In the genomic region with DNA sequence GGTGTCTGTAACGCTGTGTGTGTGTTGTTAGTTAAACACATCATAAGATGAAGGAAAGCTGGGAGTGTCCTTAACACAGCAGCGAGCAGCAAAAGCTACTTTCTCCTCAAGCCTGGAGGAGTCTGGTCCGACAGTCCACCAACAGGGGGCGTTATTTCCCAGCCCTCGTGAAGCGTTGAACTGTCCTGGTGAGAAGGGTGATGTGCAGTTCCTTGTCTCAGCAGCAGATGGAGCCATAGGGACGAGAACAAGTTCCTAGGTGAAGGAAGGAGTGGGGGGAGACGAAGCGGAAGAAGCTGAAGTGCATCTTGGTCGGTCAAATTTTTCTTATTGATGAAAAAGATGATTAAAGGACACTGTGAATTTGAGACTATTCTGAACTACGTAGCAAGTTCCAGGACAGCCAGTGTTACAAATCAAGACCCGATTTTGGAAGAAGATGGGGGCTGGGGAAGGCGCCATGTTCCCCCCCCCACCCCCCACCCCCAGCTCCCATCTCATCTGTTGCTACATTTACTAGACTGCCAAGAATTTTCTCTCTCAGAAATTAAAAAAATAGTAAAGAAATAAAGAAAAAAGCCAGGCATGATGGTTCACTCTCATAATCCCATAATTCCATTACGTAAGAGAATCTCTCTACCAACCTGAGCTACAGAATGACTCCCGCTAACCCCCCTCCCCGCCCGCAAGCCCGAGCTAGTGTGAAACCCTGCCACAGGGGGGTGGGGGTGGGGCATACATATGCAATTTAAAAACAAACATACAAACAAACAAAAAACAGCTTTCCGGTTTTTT, we compare ENCODE assay signal across 8 mouse cellular contexts. TPM values are rescaled to one million over a fixed set of nuclear protein-coding genes. Genes with fewer than 3 reads are reported as not detected.
DNase-seq lines count a peak whose midpoint lies in the region; ATAC-seq and TF ChIP-seq lines count a peak whose summit lies in the region.

No protein-coding gene starts in this region.

- peak overlapping the region; percentile 58; the same call in 1 of the 2 replicates for H3K9ac ChIP-seq in CH12.LX (ENCODE audit: insufficient read depth, low read depth)
- peak overlapping the region; percentile 48; the same call in 1 of the 2 replicates for H3K9ac ChIP-seq in forebrain, embryonic 11.5 days (ENCODE audit: low read length)
- peak overlapping the region; percentile 42; the same call in 1 of the 2 replicates for H3K9ac ChIP-seq in heart, embryonic 15.5 days
- H3K9ac ChIP-seq in liver, embryonic 12.5 days: no peak overlapping the region
- H3K9ac ChIP-seq in stomach, embryonic 14.5 days (replicated peaks; ENCODE audit: low read depth, low read length): no peak overlapping the region

- peak; percentile 91 for ATAC-seq in forebrain, embryonic 11.5 days (replicated peaks; ENCODE audit: low FRiP score)
- peak; percentile 48 for ATAC-seq in heart, embryonic 15.5 days (replicated peaks; ENCODE audit: insufficient number of reproducible peaks, insufficient read depth, low FRiP score, low read depth)
- ATAC-seq in liver, embryonic 12.5 days: peak; percentile 77
- ATAC-seq in stomach, embryonic 14.5 days (ENCODE audit: insufficient number of reproducible peaks, insufficient read depth, low FRiP score, low read depth): peak; percentile 78; the same call in 1 of the 2 replicates

- WGBS in forebrain, embryonic 11.5 days: 7% methylated on average over 19 of the region's 19 CpGs
- WGBS in heart, embryonic 15.5 days: 7% methylated on average over 19 of the region's 19 CpGs
- WGBS in liver, embryonic 12.5 days (ENCODE audit: insufficient replicate concordance): 10% methylated on average over 19 of the region's 19 CpGs
- 5% methylated on average over 19 of the region's 19 CpGs for WGBS in stomach, embryonic 14.5 days

- TF ChIP-seq CTCF in CH12.LX (conservative IDR thresholded peaks at IDR 0.05 in 1 of 2, IDR thresholded peaks at IDR 0.05 in 1 of 2; ENCODE audit: low read depth in 2 of 2, low read length in 2 of 2): peak; percentile 99 to 100

- TF ChIP-seq EP300 in CH12.LX (IDR thresholded peaks at IDR 0.05; ENCODE audit: low read length): 0 out of 2 replicates have a peak, but pooled peaks have one; percentile 17

- TF ChIP-seq POLR2A in CH12.LX (IDR thresholded peaks at IDR 0.05; ENCODE audit: low read depth, low read length): peak; percentile 42; the same call in 1 of the 2 replicates

- DNase-seq in CH12.LX (ENCODE audit: extremely low read depth): peak; percentile 98
- DNase-seq in c-Kit-positive CD71-positive TER-119-negative erythroid progenitor cells, embryonic 14.5 days (ENCODE audit: low read depth): peak; percentile 88
- DNase-seq in forebrain, embryonic 11.5 days (ENCODE audit: low spot score): peak; percentile 98
- peak; percentile 93 for DNase-seq in kidney, postnatal 14 days
- DNase-seq in natural killer cell, adult 2 months (ENCODE audit: low spot score in 2 of 2): peak; percentile 80 to 89

- no peaks in the 10 kb centered on the region for H3K27me3 ChIP-seq in CH12.LX (replicated peaks)
- H3K27me3 ChIP-seq in forebrain, embryonic 11.5 days (ENCODE audit: control insufficient read depth, insufficient read depth, low read length): no peaks in the 10 kb centered on the region; the same call in 1 of the 2 replicates
- H3K27me3 ChIP-seq in heart, embryonic 15.5 days: no peaks in the 10 kb centered on the region
- 0 out of 2 replicates have a peak, but pooled peaks cover 14% of the 10 kb centered on the region for H3K27me3 ChIP-seq in liver, embryonic 12.5 days (replicated peaks)
- H3K27me3 ChIP-seq in stomach, embryonic 14.5 days (ENCODE audit: control insufficient read depth, insufficient read depth, low read length): no peaks in the 10 kb centered on the region

- H3K9me3 ChIP-seq in CH12.LX (replicated peaks; ENCODE audit: low read length): no peaks in the 10 kb centered on the region
- no peaks in the 10 kb centered on the region for H3K9me3 ChIP-seq in forebrain, embryonic 11.5 days (ENCODE audit: control insufficient read depth, low read length)
- H3K9me3 ChIP-seq in heart, embryonic 15.5 days (replicated peaks): no peaks in the 10 kb centered on the region
- H3K9me3 ChIP-seq in liver, embryonic 12.5 days (replicated peaks): no peaks in the 10 kb centered on the region
- no peaks in the 10 kb centered on the region for H3K9me3 ChIP-seq in stomach, embryonic 14.5 days (ENCODE audit: control insufficient read depth, low read depth, low read length)

- H3K4me2 ChIP-seq in CH12.LX (ENCODE audit: insufficient read depth, low read depth, poor library complexity, severe bottlenecking): peak overlapping the region; percentile 65
- peak overlapping the region; percentile 56 for H3K4me2 ChIP-seq in forebrain, embryonic 11.5 days (ENCODE audit: low read depth, low read length, severe bottlenecking)
- H3K4me2 ChIP-seq in heart, embryonic 15.5 days: peak overlapping the region; percentile 73
- peak overlapping the region; percentile 65 for H3K4me2 ChIP-seq in liver, embryonic 12.5 days
- peak overlapping the region; percentile 49 for H3K4me2 ChIP-seq in stomach, embryonic 14.5 days (replicated peaks; ENCODE audit: low read depth, low read length)

- H3K79me2 ChIP-seq in CH12.LX (replicated peaks; ENCODE audit: control insufficient read depth, extremely low read depth, insufficient read depth, poor library complexity, severe bottlenecking): no peaks in the 10 kb centered on the region

- in situ Hi-C loops in CH12.LX (cut with MboI; ENCODE audit: low pct_ligation_motif_present, low pct_unique_long_range_greater_than_20kb, low sequenced_read_pairs): loop anchor here (10.0 to 25.0 kb wide), 2 partner anchors 55 to 118 kb away; no protein-coding TSS in a partner anchor

- no peaks in the 10 kb centered on the region for H3K36me3 ChIP-seq in CH12.LX (replicated peaks in 1 of 2; ENCODE audit: control insufficient read depth in 1 of 2, insufficient read depth in 1 of 2, low read length in 1 of 2)
- H3K36me3 ChIP-seq in forebrain, embryonic 11.5 days (ENCODE audit: control insufficient read depth, insufficient read depth, low read length): no peaks in the 10 kb centered on the region
- H3K36me3 ChIP-seq in heart, embryonic 15.5 days: no peaks in the 10 kb centered on the region
- H3K36me3 ChIP-seq in liver, embryonic 12.5 days: no peaks in the 10 kb centered on the region
- H3K36me3 ChIP-seq in stomach, embryonic 14.5 days (ENCODE audit: control insufficient read depth, insufficient read depth, low read length): no peaks in the 10 kb centered on the region

- H3K4me1 ChIP-seq in CH12.LX (ENCODE audit: control insufficient read depth in 1 of 2, insufficient read depth in 2 of 2): 0 out of 4 replicates have a peak, but pooled peaks cover 0 to 4% of the 10 kb centered on the region in 2 experiments
- no peaks in the 10 kb centered on the region; the same call in 1 of the 2 replicates for H3K4me1 ChIP-seq in forebrain, embryonic 11.5 days (replicated peaks; ENCODE audit: control insufficient read depth, insufficient read depth, low read length)
- peaks cover 18% of the 10 kb centered on the region for H3K4me1 ChIP-seq in heart, embryonic 15.5 days (replicated peaks)
- H3K4me1 ChIP-seq in liver, embryonic 12.5 days: no peaks in the 10 kb centered on the region; the same call in 1 of the 2 replicates
- H3K4me1 ChIP-seq in stomach, embryonic 14.5 days (ENCODE audit: control insufficient read depth, insufficient read depth, low read length): no peaks in the 10 kb centered on the region; the same call in 1 of the 2 replicates

- TF ChIP-seq RAD21 in CH12.LX (IDR thresholded peaks at IDR 0.05; ENCODE audit: low read depth, low read length): peak; percentile 91

- H3K27ac ChIP-seq in CH12.LX (ENCODE audit: insufficient read depth, low read depth): no peak overlapping the region
- H3K27ac ChIP-seq in forebrain, embryonic 11.5 days (ENCODE audit: low read depth, low read length): no peak overlapping the region
- no peak overlapping the region for H3K27ac ChIP-seq in heart, embryonic 15.5 days
- no peak overlapping the region for H3K27ac ChIP-seq in liver, embryonic 12.5 days
- no peak overlapping the region for H3K27ac ChIP-seq in stomach, embryonic 14.5 days (ENCODE audit: low read length)

- H3K4me3 ChIP-seq in CH12.LX (replicated peaks in 1 of 3; ENCODE audit: low read depth in 2 of 3, low read length in 2 of 3, poor library complexity in 1 of 3): peak overlapping the region; percentile 44 to 49 (median 48)
- peak overlapping the region; percentile 34 for H3K4me3 ChIP-seq in forebrain, embryonic 11.5 days (ENCODE audit: low read depth, low read length)
- peak overlapping the region; percentile 52 for H3K4me3 ChIP-seq in heart, embryonic 15.5 days
- H3K4me3 ChIP-seq in liver, embryonic 12.5 days: peak overlapping the region; percentile 44
- peak overlapping the region; percentile 31 for H3K4me3 ChIP-seq in stomach, embryonic 14.5 days (ENCODE audit: low read depth, low read length)

- dilution Hi-C loops in CH12.LX (cut with MboI; ENCODE audit: extremely low pct_ligation_motif_present, extremely low pct_unique_long_range_greater_than_20kb, low sequenced_read_pairs): no loop called here

RNA-seq across cellular contexts. Expression of a gene that starts 37.7 kb away (rescaled TPM):
- total RNA-seq in CH12.LX (2012; rRNA removed) (not detected in 2 replicates), CH12.LX (2014; rRNA removed) (not detected in 2 replicates)
- 0.12 and 0.27 TPM in 2 replicates for polyA plus RNA-seq in CH12.LX (2012; ENCODE audit: insufficient read length, low read depth)
- polyA plus RNA-seq in forebrain, embryonic 11.5 days (2014; fragmentation: Nextera tagmentation; extraction: Ambion mirVana): 0.31 TPM in 1 of 2 replicates, not detected in the other
- polyA plus RNA-seq in heart, embryonic 15.5 days (2015; fragmentation: Nextera tagmentation; extraction: Ambion mirVana): 0.56 and 0.79 TPM in 2 replicates
- 0.12 TPM in 1 of 2 replicates, not detected in the other for polyA plus RNA-seq in liver, embryonic 12.5 days (2016; fragmentation: Nextera tagmentation; extraction: Ambion mirVana)
- polyA plus RNA-seq in stomach, embryonic 14.5 days (2014; fragmentation: Nextera tagmentation; extraction: Ambion mirVana): 0.13 and 0.32 TPM in 2 replicates

RNA-seq across cellular contexts. Expression of a gene that starts 43.4 kb away (rescaled TPM):
- total RNA-seq in CH12.LX (2012; rRNA removed) (not detected in 2 replicates), CH12.LX (2014; rRNA removed) (not detected in 2 replicates)
- polyA plus RNA-seq in CH12.LX (2012; ENCODE audit: insufficient read length, low read depth): not detected in 2 replicates
- polyA plus RNA-seq in forebrain, embryonic 11.5 days (2014; fragmentation: Nextera tagmentation; extraction: Ambion mirVana): not detected in 2 replicates
- 0.28 TPM in 1 of 2 replicates, not detected in the other for polyA plus RNA-seq in heart, embryonic 15.5 days (2015; fragmentation: Nextera tagmentation; extraction: Ambion mirVana)
- not detected in 2 replicates for polyA plus RNA-seq in liver, embryonic 12.5 days (2016; fragmentation: Nextera tagmentation; extraction: Ambion mirVana)
- not detected in 2 replicates for polyA plus RNA-seq in stomach, embryonic 14.5 days (2014; fragmentation: Nextera tagmentation; extraction: Ambion mirVana)

RNA-seq across cellular contexts. Expression of a gene that starts 59.7 kb away (rescaled TPM):
- total RNA-seq in CH12.LX (2012; rRNA removed): not detected in 2 replicates
- total RNA-seq in CH12.LX (2014; rRNA removed): not detected in 2 replicates
- not detected in 2 replicates for polyA plus RNA-seq in CH12.LX (2012; ENCODE audit: insufficient read length, low read depth)
- polyA plus RNA-seq in forebrain, embryonic 11.5 days (2014; fragmentation: Nextera tagmentation; extraction: Ambion mirVana): 0.11 TPM in 1 of 2 replicates, not detected in the other
- polyA plus RNA-seq in heart, embryonic 15.5 days (2015; fragmentation: Nextera tagmentation; extraction: Ambion mirVana): 0.11 and 0.33 TPM in 2 replicates
- polyA plus RNA-seq in liver, embryonic 12.5 days (2016; fragmentation: Nextera tagmentation; extraction: Ambion mirVana): 7.9 and 8.4 TPM in 2 replicates
- polyA plus RNA-seq in stomach, embryonic 14.5 days (2014; fragmentation: Nextera tagmentation; extraction: Ambion mirVana): not detected in 2 replicates

Comparison
In these comparisons a context has a peak if more than half of its experiments do, and no peak if none do; other contexts are left out.
1. H3K9ac ChIP-seq: peak in CH12.LX (single experiment), forebrain, embryonic 11.5 days (single experiment) and heart, embryonic 15.5 days (single experiment); none in liver, embryonic 12.5 days (single experiment) and stomach, embryonic 14.5 days (single experiment).
2. Peak in every context shown above with its lines, with median percentiles within 50 percentile points of each other: DNase-seq, H3K4me2 ChIP-seq, H3K4me3 ChIP-seq and ATAC-seq.